Mouse (Mus musculus) CH12.LX (cell line): ENCODE measurements around the gene Slc38a2.

ENCODE experiments used
- CTCF ChIP-seq, 2 experiments: IDR thresholded peaks in 1 of 2; conservative IDR thresholded peaks in 1 of 2; 2 replicates each; pipeline ENCODE4 v1.5.1; 2011 to 2012; ENCODE audit warnings: low read depth in 2 of 2, low read length in 2 of 2, improper control_type of control experiment in 1 of 2, inconsistent platforms in 1 of 2, mild to moderate bottlenecking in 1 of 2, moderate library complexity in 1 of 2
- MAX ChIP-seq: IDR thresholded peaks from 2 replicates; pipeline ENCODE4 v1.6.1; 2011; ENCODE audit warnings: low read length, improper control_type of control experiment
- PAX5 ChIP-seq: IDR thresholded peaks from 2 replicates; pipeline ENCODE4 v1.6.1; 2012; ENCODE audit warnings: low read length, inconsistent platforms, mixed read lengths

- TF ChIP-seq MAX (no peak; the same call in 1 of the 2 replicates), CTCF (conservative IDR thresholded peaks at IDR 0.05 in 1 of 2, IDR thresholded peaks at IDR 0.05 in 1 of 2; ENCODE audit: low read depth in 2 of 2, low read length in 2 of 2) (no peak), PAX5 (no peak)
Observed at GRCm38 (mm10) chr15:96745299-96745698, 45.8 kb upstream of the Slc38a2 start.
